Mouse (Mus musculus) megakaryocyte, embryonic 14.5 days (primary cell): ENCODE data around the gene Slc5a8.

ENCODE experiments used
- FLI1 ChIP-seq: IDR thresholded peaks from 2 replicates; pipeline ENCODE4 v1.6.1; 2012; ENCODE audit warnings: low read length, inconsistent platforms, mixed read lengths
- GATA1 ChIP-seq: IDR thresholded peaks from 3 replicates; pipeline ENCODE4 v1.6.1; 2012; ENCODE audit warnings: mixed read lengths, low read length, inconsistent platforms, borderline replicate concordance

DNA sequence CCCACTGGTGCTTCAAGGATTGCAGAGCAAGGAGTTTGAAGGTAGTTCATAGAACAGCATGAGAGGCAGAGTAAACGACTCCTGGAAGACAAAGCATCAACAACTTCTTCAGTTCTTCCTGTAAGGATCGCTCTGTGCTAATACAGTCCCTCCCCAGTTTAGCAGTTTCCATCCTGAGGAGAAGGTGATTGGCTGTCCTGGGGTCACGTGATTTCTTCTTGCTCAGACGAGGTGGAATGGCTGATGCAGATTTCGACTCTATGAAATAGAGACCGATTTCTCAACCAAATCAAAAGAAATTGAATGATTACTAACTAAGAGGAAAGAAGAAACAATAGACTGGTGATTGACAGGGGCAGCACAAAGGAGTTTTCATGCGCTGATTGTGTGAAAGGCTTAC, 5.6 kb downstream of the Slc5a8 start:
- TF ChIP-seq GATA1 (no peak), FLI1 (no peak)
